Mouse (Mus musculus): Measurements from ENCODE around the gene Gm21987. TPM values are rescaled to one million over a fixed set of nuclear protein-coding genes. Genes with fewer than 3 reads are reported as not detected.

Gm21987 gene
- polyA plus RNA-seq, 1 experiment from 2014 or later, result 0.52 TPM

GRCm38 (mm10) chr16:38392126-38392894, 45.5 kb downstream of the Gm21987 start:
- H3K4me3 ChIP-seq (replicated peaks; ENCODE audit: low read length), result no peak overlapping the region
- H3K4me1 ChIP-seq (ENCODE audit: control insufficient read depth, insufficient read depth, low read length), result no peaks in the 10 kb centered on the region; the same call in 1 of the 2 replicates
- no peak for ATAC-seq (ENCODE audit: insufficient read depth, low FRiP score)
- no peak overlapping the region for H3K27ac ChIP-seq (ENCODE audit: low read length)
- no peaks in the 10 kb centered on the region for H3K9me3 ChIP-seq (replicated peaks; ENCODE audit: control insufficient read depth, low read length)
- H3K27me3 ChIP-seq (ENCODE audit: control insufficient read depth, insufficient read depth, low read length), result no peaks in the 10 kb centered on the region
- H3K36me3 ChIP-seq (ENCODE audit: control insufficient read depth, insufficient read depth, low read length), result no peaks in the 10 kb centered on the region
- no peak overlapping the region for H3K9ac ChIP-seq (ENCODE audit: low read length)
- 73% methylated on average over 23 of the region's 23 CpGs for WGBS
- H3K4me2 ChIP-seq (ENCODE audit: low read depth, low read length), result no peak overlapping the region

GRCm38 (mm10) chr16:38394191-38394618, 47.4 kb downstream of the Gm21987 start:
- ATAC-seq (ENCODE audit: insufficient read depth, low FRiP score), result no peak
- Histone ChIP-seq H3K27me3 (ENCODE audit: control insufficient read depth, insufficient read depth, low read length) (no peaks in the 10 kb centered on the region), H3K4me3 (replicated peaks; ENCODE audit: low read length) (no peak overlapping the region), H3K4me1 (ENCODE audit: control insufficient read depth, insufficient read depth, low read length) (peaks cover 2% of the 10 kb centered on the region; the same call in 1 of the 2 replicates), H3K36me3 (ENCODE audit: control insufficient read depth, insufficient read depth, low read length) (no peaks in the 10 kb centered on the region), H3K9me3 (replicated peaks; ENCODE audit: control insufficient read depth, low read length) (no peaks in the 10 kb centered on the region), H3K4me2 (ENCODE audit: low read depth, low read length) (no peak overlapping the region), H3K9ac (ENCODE audit: low read length) (no peak overlapping the region), H3K27ac (ENCODE audit: low read length) (no peak overlapping the region)
- 79% methylated on average over 8 of the region's 8 CpGs for WGBS

- Histone ChIP-seq H3K9me3 (replicated peaks; ENCODE audit: control insufficient read depth, low read length) (no peaks in the 10 kb centered on the region), H3K27me3 (ENCODE audit: control insufficient read depth, insufficient read depth, low read length) (no peaks in the 10 kb centered on the region), H3K36me3 (ENCODE audit: control insufficient read depth, insufficient read depth, low read length) (no peaks in the 10 kb centered on the region), H3K27ac (ENCODE audit: low read length) (no peak overlapping the region), H3K9ac (ENCODE audit: low read length) (no peak overlapping the region), H3K4me3 (replicated peaks; ENCODE audit: low read length) (no peak overlapping the region), H3K4me1 (ENCODE audit: control insufficient read depth, insufficient read depth, low read length) (peaks cover 12% of the 10 kb centered on the region), H3K4me2 (ENCODE audit: low read depth, low read length) (no peak overlapping the region)
- 55% methylated on average over 6 of the region's 6 CpGs for WGBS
- ATAC-seq (ENCODE audit: insufficient read depth, low FRiP score), result no peak
Measured at GRCm38 (mm10) chr16:38395060-38395730, 48.4 kb downstream of the Gm21987 start.

GRCm38 (mm10) chr16:38396155-38396554, 49.3 kb downstream of the Gm21987 start:
- no peak for ATAC-seq (ENCODE audit: insufficient read depth, low FRiP score)
- Histone ChIP-seq H3K4me1 (ENCODE audit: control insufficient read depth, insufficient read depth, low read length) (peaks cover 12% of the 10 kb centered on the region), H3K4me3 (replicated peaks; ENCODE audit: low read length) (no peak overlapping the region), H3K4me2 (ENCODE audit: low read depth, low read length) (0 out of 2 replicates have a peak overlapping the region, but pooled peaks have one; percentile 22), H3K27me3 (ENCODE audit: control insufficient read depth, insufficient read depth, low read length) (no peaks in the 10 kb centered on the region), H3K36me3 (ENCODE audit: control insufficient read depth, insufficient read depth, low read length) (no peaks in the 10 kb centered on the region), H3K27ac (ENCODE audit: low read length) (no peak overlapping the region; the same call in 1 of the 2 replicates), H3K9ac (ENCODE audit: low read length) (peak overlapping the region; percentile 16; the same call in 1 of the 2 replicates), H3K9me3 (replicated peaks; ENCODE audit: control insufficient read depth, low read length) (no peaks in the 10 kb centered on the region)
- 26% methylated on average over 13 of the region's 13 CpGs for WGBS

- no peaks in the 10 kb centered on the region for H3K27me3 ChIP-seq (ENCODE audit: control insufficient read depth, insufficient read depth, low read length)
- no peak overlapping the region for H3K9ac ChIP-seq (ENCODE audit: low read length)
- no peak overlapping the region for H3K27ac ChIP-seq (ENCODE audit: low read length)
- H3K9me3 ChIP-seq (replicated peaks; ENCODE audit: control insufficient read depth, low read length), result no peaks in the 10 kb centered on the region
- no peaks in the 10 kb centered on the region for H3K36me3 ChIP-seq (ENCODE audit: control insufficient read depth, insufficient read depth, low read length)
- H3K4me2 ChIP-seq (ENCODE audit: low read depth, low read length), result no peak overlapping the region
- peaks cover 12% of the 10 kb centered on the region for H3K4me1 ChIP-seq (ENCODE audit: control insufficient read depth, insufficient read depth, low read length)
- no peak overlapping the region for H3K4me3 ChIP-seq (replicated peaks; ENCODE audit: low read length)
- ATAC-seq (ENCODE audit: insufficient read depth, low FRiP score), result no peak
- 87% methylated on average over 6 of the region's 6 CpGs for WGBS
Measured at GRCm38 (mm10) chr16:38398266-38398665, 51.4 kb downstream of the Gm21987 start.

DNA sequence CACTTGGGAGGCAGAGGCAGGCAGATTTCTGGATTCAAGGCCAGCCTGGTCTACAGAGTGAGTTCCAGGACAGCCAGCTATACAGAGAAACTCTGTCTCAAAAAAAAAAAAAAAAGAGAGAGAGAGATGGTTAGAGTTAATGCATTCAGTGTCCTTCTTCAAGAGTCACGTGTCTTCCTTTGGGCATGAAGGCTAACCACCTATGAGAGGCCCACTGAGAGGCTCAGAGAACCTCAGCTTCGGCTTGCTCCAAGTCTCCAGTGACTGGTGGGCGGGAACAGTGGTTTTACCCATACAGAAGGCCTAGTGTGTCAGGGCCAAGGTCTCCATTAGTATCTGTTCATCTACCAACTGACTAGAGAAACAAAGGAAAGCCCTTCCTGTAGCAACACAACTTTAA, 52.2 kb downstream of the Gm21987 start:
- Histone ChIP-seq H3K4me1 (ENCODE audit: control insufficient read depth, insufficient read depth, low read length) (peaks cover 12% of the 10 kb centered on the region), H3K36me3 (ENCODE audit: control insufficient read depth, insufficient read depth, low read length) (no peaks in the 10 kb centered on the region), H3K4me3 (replicated peaks; ENCODE audit: low read length) (peak overlapping the region; percentile 31; the same call in 1 of the 2 replicates), H3K9ac (ENCODE audit: low read length) (no peak overlapping the region; the same call in 1 of the 2 replicates), H3K9me3 (replicated peaks; ENCODE audit: control insufficient read depth, low read length) (no peaks in the 10 kb centered on the region), H3K4me2 (ENCODE audit: low read depth, low read length) (peak overlapping the region; percentile 50; the same call in 1 of the 2 replicates), H3K27ac (ENCODE audit: low read length) (no peak overlapping the region), H3K27me3 (ENCODE audit: control insufficient read depth, insufficient read depth, low read length) (no peaks in the 10 kb centered on the region)
- ATAC-seq (ENCODE audit: insufficient read depth, low FRiP score), result peak; percentile 11; the same call in 1 of the 2 replicates
- 77% methylated on average over 3 of the region's 3 CpGs for WGBS

GRCm38 (mm10) chr16:38399531-38400231, 52.8 kb downstream of the Gm21987 start:
- Histone ChIP-seq H3K9ac (ENCODE audit: low read length) (peak overlapping the region; percentile 46), H3K9me3 (replicated peaks; ENCODE audit: control insufficient read depth, low read length) (no peaks in the 10 kb centered on the region), H3K36me3 (ENCODE audit: control insufficient read depth, insufficient read depth, low read length) (no peaks in the 10 kb centered on the region), H3K27ac (ENCODE audit: low read length) (peak overlapping the region; percentile 51; the same call in 1 of the 2 replicates), H3K4me3 (replicated peaks; ENCODE audit: low read length) (peak overlapping the region; percentile 31), H3K4me2 (ENCODE audit: low read depth, low read length) (peak overlapping the region; percentile 50), H3K4me1 (ENCODE audit: control insufficient read depth, insufficient read depth, low read length) (peaks cover 12% of the 10 kb centered on the region), H3K27me3 (ENCODE audit: control insufficient read depth, insufficient read depth, low read length) (no peaks in the 10 kb centered on the region)
- WGBS, result 16% methylated on average over 17 of the region's 17 CpGs
- peak; percentile 77; the same call in 1 of the 2 replicates for ATAC-seq (ENCODE audit: insufficient read depth, low FRiP score)

DNA sequence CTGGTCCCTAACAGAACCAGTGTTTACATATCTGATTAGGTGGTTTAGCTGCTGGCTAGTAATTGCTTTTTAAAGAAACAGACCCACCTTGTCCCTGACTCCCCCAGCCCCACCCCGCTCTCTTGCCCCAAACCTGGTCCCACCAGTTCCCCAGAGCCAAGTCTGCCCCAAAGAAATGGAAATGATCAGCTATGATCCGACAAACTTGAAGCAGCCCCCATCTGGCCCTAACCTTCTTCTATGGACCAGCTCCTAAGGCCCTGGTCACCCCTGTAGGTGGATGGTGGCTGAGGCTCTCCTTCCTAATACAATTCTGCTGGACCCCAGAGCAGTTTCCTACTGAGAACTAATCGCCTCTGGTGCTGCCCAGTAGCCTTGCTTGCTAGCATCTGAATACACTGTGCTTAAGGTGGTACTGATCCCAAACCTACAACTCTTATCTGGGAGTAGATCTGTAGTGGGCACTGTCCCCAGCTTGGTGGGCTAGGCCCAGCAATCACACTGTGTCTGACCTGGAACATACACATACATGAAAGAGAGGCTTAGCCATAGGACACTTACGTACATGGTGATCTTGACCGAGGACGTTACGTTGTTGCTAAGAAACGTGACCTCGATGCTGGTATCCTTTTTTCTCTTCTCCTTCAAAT, 53.6 kb downstream of the Gm21987 start:
- H3K4me3 ChIP-seq (replicated peaks; ENCODE audit: low read length), result peak overlapping the region; percentile 31
- H3K9ac ChIP-seq (ENCODE audit: low read length), result peak overlapping the region; percentile 46
- ATAC-seq (ENCODE audit: insufficient read depth, low FRiP score), result no peak

More for the DNA sequence above, 53.6 kb downstream of the Gm21987 start:
- no peaks in the 10 kb centered on the region for H3K36me3 ChIP-seq (ENCODE audit: control insufficient read depth, insufficient read depth, low read length)
- no peak overlapping the region for H3K27ac ChIP-seq (ENCODE audit: low read length)
- no peaks in the 10 kb centered on the region for H3K9me3 ChIP-seq (replicated peaks; ENCODE audit: control insufficient read depth, low read length)
- H3K4me1 ChIP-seq (ENCODE audit: control insufficient read depth, insufficient read depth, low read length), result peaks cover 12% of the 10 kb centered on the region
- H3K27me3 ChIP-seq (ENCODE audit: control insufficient read depth, insufficient read depth, low read length), result no peaks in the 10 kb centered on the region
- peak overlapping the region; percentile 50 for H3K4me2 ChIP-seq (ENCODE audit: low read depth, low read length)
- WGBS, result 72% methylated on average over 9 of the region's 9 CpGs

Data from stomach, embryonic 16.5 days (tissue).